In the genomic region with DNA sequence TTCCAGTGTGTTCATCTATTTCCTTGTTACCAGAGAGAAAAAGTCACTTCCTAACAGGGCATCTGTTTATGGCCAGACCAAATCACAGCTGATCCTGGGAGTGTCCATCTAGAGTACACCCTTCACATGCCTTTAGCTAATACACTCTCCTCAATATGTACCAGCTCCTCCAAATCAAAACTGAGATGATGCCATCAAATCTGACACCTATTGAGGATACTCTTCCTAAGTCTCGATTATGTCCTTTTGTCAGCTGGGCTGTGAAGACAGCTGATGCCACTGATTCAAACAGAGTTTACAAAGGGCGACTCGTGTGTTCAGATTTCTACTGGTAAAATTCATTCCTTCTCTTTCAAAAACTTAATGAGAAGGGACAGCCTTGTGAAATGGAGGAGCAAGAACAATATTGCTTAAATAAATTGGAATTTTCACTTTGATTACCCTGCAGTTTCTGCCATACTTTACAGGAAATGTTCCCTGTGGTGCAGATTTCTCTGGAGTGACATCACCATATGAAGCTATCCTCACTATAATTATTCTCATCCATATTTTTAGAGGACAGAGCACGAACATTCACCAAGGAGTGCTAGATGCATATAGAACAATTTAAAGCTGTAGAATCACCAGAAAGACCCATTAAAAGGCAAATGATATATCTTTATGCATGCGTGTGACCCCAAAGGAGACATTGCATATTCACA, we compare ENCODE assay signal across 23 mouse cellular contexts. TPM values are rescaled to one million over a fixed set of nuclear protein-coding genes. Genes with fewer than 3 reads are reported as not detected.
DNase-seq lines count a peak whose midpoint lies in the region; ATAC-seq lines count a peak whose summit lies in the region.
"Had no signal": no experiment of that assay in that cellular context is flagged by ENCODE, and none has a peak within 500 bp of the region (broad histone marks: within the 10 kb centered on the region; RNA-seq: fewer than 3 reads in every experiment).

No protein-coding gene starts in this region.

- ATAC-seq in forebrain, embryonic 12.5 days (ENCODE audit: low FRiP score): peak; percentile 61
- peak; percentile 69 for ATAC-seq in hindbrain, embryonic 11.5 days (ENCODE audit: low FRiP score)
- ATAC-seq in midbrain, embryonic 12.5 days (ENCODE audit: low FRiP score, low read depth): peak; percentile 63
- ATAC-seq in neural tube, embryonic 15.5 days (ENCODE audit: low FRiP score): peak; percentile 57; the same call in 1 of the 2 replicates

- no peaks in the 10 kb centered on the region for H3K9me3 ChIP-seq in forebrain, embryonic 12.5 days
- H3K9me3 ChIP-seq in hindbrain, embryonic 11.5 days (ENCODE audit: control insufficient read depth, low read length): no peaks in the 10 kb centered on the region
- H3K9me3 ChIP-seq in midbrain, embryonic 12.5 days: no peaks in the 10 kb centered on the region
- H3K9me3 ChIP-seq in neural tube, embryonic 15.5 days (replicated peaks): no peaks in the 10 kb centered on the region
- H3K9me3 ChIP-seq: G1E; heart, embryonic 13.5 days; stomach, embryonic 15.5 days had no signal

- no peaks in the 10 kb centered on the region for H3K36me3 ChIP-seq in forebrain, embryonic 12.5 days (replicated peaks)
- H3K36me3 ChIP-seq in hindbrain, embryonic 11.5 days (ENCODE audit: control insufficient read depth, insufficient read depth, low read length): no peaks in the 10 kb centered on the region
- H3K36me3 ChIP-seq in midbrain, embryonic 12.5 days: no peaks in the 10 kb centered on the region
- H3K36me3 ChIP-seq in neural tube, embryonic 15.5 days: no peaks in the 10 kb centered on the region
- H3K36me3 ChIP-seq: G1E; heart, embryonic 13.5 days; stomach, embryonic 15.5 days had no signal

- H3K4me3 ChIP-seq in forebrain, embryonic 12.5 days (replicated peaks): no peak overlapping the region
- no peak overlapping the region for H3K4me3 ChIP-seq in hindbrain, embryonic 11.5 days (ENCODE audit: low read depth, low read length)
- no peak overlapping the region for H3K4me3 ChIP-seq in midbrain, embryonic 12.5 days
- H3K4me3 ChIP-seq in neural tube, embryonic 15.5 days (replicated peaks): no peak overlapping the region
- H3K4me3 ChIP-seq: heart, embryonic 13.5 days; myocyte; stomach, embryonic 15.5 days had no signal

- no peaks in the 10 kb centered on the region for H3K27me3 ChIP-seq in forebrain, embryonic 12.5 days
- no peaks in the 10 kb centered on the region for H3K27me3 ChIP-seq in hindbrain, embryonic 11.5 days (ENCODE audit: control insufficient read depth, insufficient read depth, low read length)
- H3K27me3 ChIP-seq in midbrain, embryonic 12.5 days: no peaks in the 10 kb centered on the region
- no peaks in the 10 kb centered on the region for H3K27me3 ChIP-seq in neural tube, embryonic 15.5 days (replicated peaks)
- H3K27me3 ChIP-seq: heart, embryonic 13.5 days; stomach, embryonic 15.5 days had no signal

- WGBS in forebrain, embryonic 12.5 days: 54% methylated on average over 5 of the region's 5 CpGs
- 57% methylated on average over 5 of the region's 5 CpGs for WGBS in hindbrain, embryonic 11.5 days
- 30% methylated on average over 5 of the region's 5 CpGs for WGBS in midbrain, embryonic 12.5 days
- 37% methylated on average over 5 of the region's 5 CpGs for WGBS in neural tube, embryonic 15.5 days

- peak; percentile 21 for DNase-seq in hindbrain, embryonic 11.5 days (ENCODE audit: low spot score)
- no peak for DNase-seq in right cerebral cortex, adult 18-20 months
- no peak for DNase-seq in adrenal gland, adult 8-10 months
- DNase-seq in heart, adult 11 months: no peak
- DNase-seq: adrenal gland, adult 2 months; gastrocnemius, postnatal 36 days; heart, postnatal 4 days; kidney, adult 18-20 months; kidney, postnatal 4 days; layer of hippocampus, postnatal 36 days; left cerebral cortex, postnatal 4 days; lung, embryonic 14.5 days; spleen, adult 18-20 months had no signal

- H3K4me1 ChIP-seq in forebrain, embryonic 12.5 days: peaks cover 7% of the 10 kb centered on the region; the same call in 1 of the 2 replicates
- H3K4me1 ChIP-seq in hindbrain, embryonic 11.5 days (replicated peaks; ENCODE audit: control insufficient read depth, insufficient read depth, low read length): no peaks in the 10 kb centered on the region
- peaks cover 17% of the 10 kb centered on the region; the same call in 1 of the 2 replicates for H3K4me1 ChIP-seq in midbrain, embryonic 12.5 days
- H3K4me1 ChIP-seq in neural tube, embryonic 15.5 days: no peaks in the 10 kb centered on the region; the same call in 1 of the 2 replicates
- H3K4me1 ChIP-seq: heart, embryonic 13.5 days; stomach, embryonic 15.5 days had no signal

- peak overlapping the region; percentile 68 for H3K27ac ChIP-seq in forebrain, embryonic 12.5 days
- peak overlapping the region; percentile 56 for H3K27ac ChIP-seq in hindbrain, embryonic 11.5 days (ENCODE audit: low read depth, low read length)
- H3K27ac ChIP-seq in midbrain, embryonic 12.5 days (replicated peaks): peak overlapping the region; percentile 84
- peak overlapping the region; percentile 43; the same call in 1 of the 2 replicates for H3K27ac ChIP-seq in neural tube, embryonic 15.5 days (replicated peaks)
- H3K27ac ChIP-seq: heart, embryonic 13.5 days; stomach, embryonic 15.5 days had no signal

- no peak overlapping the region for H3K9ac ChIP-seq in forebrain, embryonic 12.5 days
- no peak overlapping the region for H3K9ac ChIP-seq in hindbrain, embryonic 11.5 days (ENCODE audit: low read depth, low read length)
- H3K9ac ChIP-seq in midbrain, embryonic 12.5 days (replicated peaks): no peak overlapping the region
- no peak overlapping the region for H3K9ac ChIP-seq in neural tube, embryonic 15.5 days (replicated peaks)
- H3K9ac ChIP-seq: heart, embryonic 13.5 days; lung, embryonic 14.5 days; stomach, embryonic 15.5 days had no signal

- no peak overlapping the region for H3K4me2 ChIP-seq in forebrain, embryonic 12.5 days
- no peak overlapping the region for H3K4me2 ChIP-seq in hindbrain, embryonic 11.5 days (replicated peaks; ENCODE audit: low read depth, low read length)
- H3K4me2 ChIP-seq in midbrain, embryonic 12.5 days (replicated peaks): no peak overlapping the region
- H3K4me2 ChIP-seq in neural tube, embryonic 15.5 days: no peak overlapping the region
- H3K4me2 ChIP-seq: heart, embryonic 13.5 days; liver, embryonic 11.5 days; lung, embryonic 14.5 days; stomach, embryonic 15.5 days had no signal

RNA-seq across cellular contexts. Expression of a gene that starts 24.8 kb away (rescaled TPM):
- not detected in 2 replicates for polyA plus RNA-seq in forebrain, embryonic 12.5 days (2016; fragmentation: Nextera tagmentation; extraction: Ambion mirVana)
- not detected in 2 replicates for polyA plus RNA-seq in hindbrain, embryonic 11.5 days (2014; fragmentation: Nextera tagmentation; extraction: Ambion mirVana)
- polyA plus RNA-seq in midbrain, embryonic 12.5 days (2016; fragmentation: Nextera tagmentation; extraction: Ambion mirVana): not detected in 2 replicates
- polyA plus RNA-seq in neural tube, embryonic 15.5 days (2015; fragmentation: Nextera tagmentation; extraction: Ambion mirVana): not detected in 2 replicates
- total RNA-seq in adrenal gland, adult 8-10 months (2022): not detected
- total RNA-seq: adrenal gland, adult 2 months; G1E; gastrocnemius, postnatal 36 days; heart, postnatal 4 days; layer of hippocampus, postnatal 36 days; left cerebral cortex, postnatal 4 days; megakaryocyte progenitor cell, adult 5-6 weeks had no signal
- polyA plus RNA-seq: adrenal gland, adult 2 months; embryonic facial prominence, embryonic 11.5 days; G1E; heart, embryonic 13.5 days; liver, embryonic 11.5 days; lung, embryonic 14.5 days; myocyte; stomach, embryonic 15.5 days had no signal
